Mouse (Mus musculus) regulatory T cell (primary cell): ENCODE results near the gene Gm9044.
"Not testable (repeated sequence)": the region's sequence is repeated elsewhere in the genome, so short reads cannot be mapped to it uniquely, and the experiment has no call there.

Source experiments
- in situ Hi-C: fragments of 300-600 bp; cut with MboI, MseI; formaldehyde crosslinking; loops from one replicate; pipeline ENCODE4 v1.15.1; 2025; ENCODE audit warnings: high pct_unique_total_duplicates

Gm9044 gene

GRCm38 (mm10) chr10:118332308-118332707 lies at the start of gene Gm9044:
Gene Gm9044, minus strand, starts transcription at chr10:118332408.
- in situ Hi-C loops: not testable (repeated sequence)

DNA sequence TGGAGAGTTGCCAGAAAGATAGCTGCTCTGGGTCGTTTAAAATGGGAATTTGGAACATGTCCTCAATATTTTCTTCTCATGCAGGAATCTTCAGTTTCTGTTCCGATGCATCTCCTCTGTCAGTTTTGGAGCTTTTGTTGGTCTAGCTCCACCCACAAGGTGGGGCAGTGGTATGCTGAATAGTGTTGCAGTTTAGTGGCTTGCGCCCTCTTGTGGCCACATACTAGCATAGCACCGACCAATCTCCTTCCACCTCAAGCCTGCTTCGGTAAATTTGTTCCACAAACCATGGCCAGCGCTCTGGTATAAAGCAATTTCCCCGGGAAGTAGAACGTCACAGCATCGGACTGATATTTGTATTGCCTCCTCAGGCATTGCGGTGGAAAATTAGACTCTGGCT lies 38.2 kb upstream of the Gm9044 start:
- in situ Hi-C loops: loop anchor here (5.0 kb wide), 1 partner anchor 123 kb away; no protein-coding TSS in a partner anchor

GRCm38 (mm10) chr10:118369518-118369917 lies 37.3 kb upstream of the Gm9044 start:
- in situ Hi-C loops: loop anchor here (5.0 kb wide), 1 partner anchor 217 kb away; no protein-coding TSS in a partner anchor

DNA sequence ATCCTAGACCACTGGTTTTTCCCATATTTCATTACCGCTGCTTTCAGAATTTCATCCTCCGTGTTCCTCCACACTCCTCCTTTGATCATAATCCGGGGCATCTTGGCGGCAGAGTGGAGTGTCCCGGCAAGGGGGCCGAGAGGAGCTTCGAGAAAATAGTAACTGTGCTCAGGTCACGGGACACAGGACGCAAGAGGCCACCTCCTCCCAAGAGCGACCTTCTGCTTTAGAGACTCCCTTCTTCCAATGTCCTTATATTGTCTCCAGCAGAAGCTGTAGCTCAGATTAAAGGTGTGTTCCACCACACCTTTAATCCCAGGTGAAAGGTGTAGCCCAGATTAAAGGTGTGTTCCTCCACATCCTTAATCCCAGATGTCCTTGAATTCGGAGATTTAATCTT lies 21.8 kb upstream of the Gm9044 start, which contains the start of gene Gm9049:
Gm9049 (minus strand) TSS at position 101 of the 400 bp plus-strand sequence.
- in situ Hi-C loops: loop anchor here (10.0 kb wide), 1 partner anchor 1729 kb away; no protein-coding TSS in a partner anchor

GRCm38 (mm10) chr10:118348579-118348978 lies 16.4 kb upstream of the Gm9044 start, which contains the start of gene Gm9048:
Gene Gm9048, minus strand, starts transcription at chr10:118348679.
- in situ Hi-C loops: not testable (repeated sequence)

- in situ Hi-C loops: not testable (repeated sequence)
These were observed 10.9 kb upstream of the Gm9044 start, which contains the start of gene Gm9046 for GRCm38 (mm10) chr10:118343155-118343554. Gene Gm9046, minus strand, starts transcription at chr10:118343255.

DNA sequence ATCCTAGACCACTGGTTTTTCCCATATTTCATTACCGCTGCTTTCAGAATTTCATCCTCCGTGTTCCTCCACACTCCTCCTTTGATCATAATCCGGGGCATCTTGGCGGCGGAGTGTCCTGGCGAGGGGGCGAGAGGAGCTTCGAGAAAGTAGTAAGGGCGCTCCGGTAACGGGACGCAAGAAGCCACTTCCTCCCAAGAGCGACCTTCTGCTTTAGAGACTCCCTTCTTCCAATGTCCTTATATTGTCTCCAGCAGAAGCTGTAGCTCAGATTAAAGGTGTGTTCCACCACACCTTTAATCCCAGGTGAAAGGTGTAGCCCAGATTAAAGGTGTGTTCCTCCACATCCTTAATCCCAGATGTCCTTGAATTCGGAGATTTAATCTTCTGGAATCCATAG lies 5.5 kb upstream of the Gm9044 start, which contains the start of gene Gm9045:
Gm9045 (minus strand) TSS at position 101 of the 400 bp plus-strand sequence.
- in situ Hi-C loops: not testable (repeated sequence)

DNA sequence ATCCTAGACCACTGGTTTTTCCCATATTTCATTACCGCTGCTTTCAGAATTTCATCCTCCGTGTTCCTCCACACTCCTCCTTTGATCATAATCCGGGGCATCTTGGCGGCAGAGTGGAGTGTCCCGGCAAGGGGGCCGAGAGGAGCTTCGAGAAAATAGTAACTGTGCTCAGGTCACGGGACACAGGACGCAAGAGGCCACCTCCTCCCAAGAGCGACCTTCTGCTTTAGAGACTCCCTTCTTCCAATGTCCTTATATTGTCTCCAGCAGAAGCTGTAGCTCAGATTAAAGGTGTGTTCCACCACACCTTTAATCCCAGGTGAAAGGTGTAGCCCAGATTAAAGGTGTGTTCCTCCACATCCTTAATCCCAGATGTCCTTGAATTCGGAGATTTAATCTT lies 5.3 kb downstream of the Gm9044 start, which contains the start of gene Gm9040:
Gm9040 (minus strand) TSS at position 101 of the 400 bp plus-strand sequence.
- in situ Hi-C loops: not testable (repeated sequence)

GRCm38 (mm10) chr10:118319024-118319423 lies 13.2 kb downstream of the Gm9044 start:
- in situ Hi-C loops: loop anchor here (10.0 kb wide), 1 partner anchor 74 kb away; the partner anchor contains the start of gene Gm32717

DNA sequence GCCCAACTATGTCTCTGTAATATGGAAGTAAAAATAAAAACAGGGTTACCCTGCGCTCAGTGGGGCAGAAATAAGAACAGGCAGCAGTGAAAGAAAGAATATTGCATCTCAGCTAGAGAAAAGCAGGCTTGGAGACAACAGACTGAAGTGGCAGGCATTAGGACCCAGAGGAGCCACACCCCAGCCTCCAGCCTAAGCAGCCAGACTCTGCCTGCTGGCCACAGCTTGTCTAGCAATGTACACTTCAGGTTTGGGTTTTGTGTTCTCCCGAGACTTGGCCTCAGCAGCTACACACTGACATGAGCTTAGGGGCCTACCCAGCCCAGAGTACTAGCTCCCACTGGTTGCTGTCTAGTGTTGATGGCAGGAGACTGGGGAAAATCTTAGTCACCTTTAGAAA lies 30.1 kb downstream of the Gm9044 start:
- in situ Hi-C loops: not testable (repeated sequence)

- in situ Hi-C loops: loop anchor here (5.0 kb wide), 1 partner anchor 88 kb away; no protein-coding TSS in a partner anchor
These were observed 37.3 kb downstream of the Gm9044 start, which contains the start of gene Iltifb for GRCm38 (mm10) chr10:118294938-118295337. Gene Iltifb, minus strand, starts transcription at chr10:118295038.

- in situ Hi-C loops: not testable (repeated sequence)
These were observed 49.2 kb downstream of the Gm9044 start for GRCm38 (mm10) chr10:118283016-118283415.

- in situ Hi-C loops: not testable (repeated sequence)
These were observed 49.6 kb downstream of the Gm9044 start for GRCm38 (mm10) chr10:118282565-118282964.
